Mouse (Mus musculus) heart, postnatal 0 days (tissue): ENCODE results near the gene Fgd5.

ENCODE experiments used
- CTCF ChIP-seq: IDR thresholded peaks from 2 replicates; pipeline ENCODE4 v1.5.1; 2016; ENCODE audit warnings: antibody characterized with exemption, control low read depth, low read depth
- EP300 ChIP-seq: IDR thresholded peaks from 2 replicates; pipeline ENCODE4 v1.6.1; 2016; ENCODE audit warnings: antibody characterized with exemption, low read depth

- no peak for TF ChIP-seq CTCF
- TF ChIP-seq EP300 = no peak
These were observed 34.9 kb downstream of the Fgd5 start for GRCm38 (mm10) chr6:92013620-92014019.
